Mouse (Mus musculus): ENCODE data around the gene Mypop. TPM values are rescaled to one million over a fixed set of nuclear protein-coding genes. Genes with fewer than 3 reads are reported as not detected.

The Mypop gene
- polyA plus RNA-seq, 1 experiment from 2014 or later: 6.9 TPM

- Histone ChIP-seq H3K27ac (ENCODE audit: low read depth, low read length) (no peak overlapping the region), H3K27me3 (ENCODE audit: control insufficient read depth, insufficient read depth, low read length) (peaks cover 14% of the 10 kb centered on the region; the same call in 1 of the 2 replicates), H3K4me1 (ENCODE audit: control insufficient read depth, insufficient read depth, low read length) (peaks cover 11% of the 10 kb centered on the region), H3K9ac (replicated peaks; ENCODE audit: low read depth, low read length) (no peak overlapping the region), H3K36me3 (ENCODE audit: control insufficient read depth, insufficient read depth, low read length) (no peaks in the 10 kb centered on the region), H3K9me3 (ENCODE audit: control insufficient read depth, low read length) (no peaks in the 10 kb centered on the region), H3K4me2 (ENCODE audit: low read depth, low read length) (no peak overlapping the region), H3K4me3 (ENCODE audit: low read depth, low read length) (no peak overlapping the region)
- WGBS: 65% methylated on average over 18 of the region's 18 CpGs
- ATAC-seq (ENCODE audit: low read depth): no peak
These were observed 31.3 kb downstream of the Mypop start for GRCm38 (mm10) chr7:19022189-19022958.

GRCm38 (mm10) chr7:19023357-19023814, 32.3 kb downstream of the Mypop start, which contains the start of gene Foxa3:
Gene Foxa3, minus strand, starts transcription at chr7:19023538.
- Histone ChIP-seq H3K36me3 (ENCODE audit: control insufficient read depth, insufficient read depth, low read length) (no peaks in the 10 kb centered on the region), H3K27ac (ENCODE audit: low read depth, low read length) (peak within 1 kb of the TSS; percentile 57), H3K9me3 (ENCODE audit: control insufficient read depth, low read length) (no peaks in the 10 kb centered on the region), H3K4me2 (ENCODE audit: low read depth, low read length) (peak within 1 kb of the TSS; percentile 11; the same call in 1 of the 2 replicates), H3K4me1 (ENCODE audit: control insufficient read depth, insufficient read depth, low read length) (peaks cover 11% of the 10 kb centered on the region), H3K27me3 (ENCODE audit: control insufficient read depth, insufficient read depth, low read length) (peaks cover 14% of the 10 kb centered on the region; the same call in 1 of the 2 replicates), H3K9ac (replicated peaks; ENCODE audit: low read depth, low read length) (peak within 1 kb of the TSS; percentile 85), H3K4me3 (ENCODE audit: low read depth, low read length) (peak within 1 kb of the TSS; percentile 78)
- ATAC-seq (ENCODE audit: low read depth): peak; percentile 36
- 3% methylated on average over 30 of the region's 30 CpGs for WGBS

GRCm38 (mm10) chr7:19024096-19024506, 33.1 kb downstream of the Mypop start, which contains the start of gene Sympk:
Gene Sympk, plus strand, starts transcription at chr7:19024377.
- Histone ChIP-seq H3K9ac (replicated peaks; ENCODE audit: low read depth, low read length) (peak within 1 kb of the TSS; percentile 85), H3K27ac (ENCODE audit: low read depth, low read length) (peak within 1 kb of the TSS; percentile 57), H3K4me2 (ENCODE audit: low read depth, low read length) (peak within 1 kb of the TSS; percentile 88), H3K4me3 (ENCODE audit: low read depth, low read length) (peak within 1 kb of the TSS; percentile 78), H3K27me3 (ENCODE audit: control insufficient read depth, insufficient read depth, low read length) (peaks cover 14% of the 10 kb centered on the region; the same call in 1 of the 2 replicates), H3K4me1 (ENCODE audit: control insufficient read depth, insufficient read depth, low read length) (peaks cover 11% of the 10 kb centered on the region), H3K36me3 (ENCODE audit: control insufficient read depth, insufficient read depth, low read length) (peaks cover 4% of the 10 kb centered on the region), H3K9me3 (ENCODE audit: control insufficient read depth, low read length) (no peaks in the 10 kb centered on the region)
- under 1% methylated on average over 45 of the region's 50 CpGs for WGBS
- ATAC-seq (ENCODE audit: low read depth): peak; percentile 95

- Histone ChIP-seq H3K9me3 (ENCODE audit: control insufficient read depth, low read length) (no peaks in the 10 kb centered on the region), H3K9ac (replicated peaks; ENCODE audit: low read depth, low read length) (peak overlapping the region; percentile 85), H3K4me3 (ENCODE audit: low read depth, low read length) (peak overlapping the region; percentile 78), H3K36me3 (ENCODE audit: control insufficient read depth, insufficient read depth, low read length) (peaks cover 11% of the 10 kb centered on the region), H3K27ac (ENCODE audit: low read depth, low read length) (peak overlapping the region; percentile 57), H3K27me3 (ENCODE audit: control insufficient read depth, insufficient read depth, low read length) (peaks cover 14% of the 10 kb centered on the region; the same call in 1 of the 2 replicates), H3K4me2 (ENCODE audit: low read depth, low read length) (peak overlapping the region; percentile 88), H3K4me1 (ENCODE audit: control insufficient read depth, insufficient read depth, low read length) (peaks cover 11% of the 10 kb centered on the region)
- peak; percentile 62 for ATAC-seq (ENCODE audit: low read depth)
- 2% methylated on average over 21 of the region's 36 CpGs for WGBS
These were observed 33.7 kb downstream of the Mypop start for GRCm38 (mm10) chr7:19024581-19025255.

- H3K9me3 ChIP-seq (ENCODE audit: control insufficient read depth, low read length): no peaks in the 10 kb centered on the region
- H3K27me3 ChIP-seq (ENCODE audit: control insufficient read depth, insufficient read depth, low read length): peaks cover 8% of the 10 kb centered on the region; the same call in 1 of the 2 replicates
- no peak overlapping the region for H3K4me3 ChIP-seq (ENCODE audit: low read depth, low read length)
- peaks cover 11% of the 10 kb centered on the region for H3K4me1 ChIP-seq (ENCODE audit: control insufficient read depth, insufficient read depth, low read length)
- no peak overlapping the region for H3K27ac ChIP-seq (ENCODE audit: low read depth, low read length)
- H3K36me3 ChIP-seq (ENCODE audit: control insufficient read depth, insufficient read depth, low read length): peaks cover 30% of the 10 kb centered on the region
- no peak overlapping the region for H3K9ac ChIP-seq (replicated peaks; ENCODE audit: low read depth, low read length)
- ATAC-seq (ENCODE audit: low read depth): no peak
- H3K4me2 ChIP-seq (ENCODE audit: low read depth, low read length): no peak overlapping the region
These were observed 37.0 kb downstream of the Mypop start for GRCm38 (mm10) chr7:19028067-19028466.

- peak; percentile 22; the same call in 1 of the 2 replicates for ATAC-seq (ENCODE audit: low read depth)
- 64% methylated on average over 6 of the region's 6 CpGs for WGBS
These were observed 38.1 kb downstream of the Mypop start for GRCm38 (mm10) chr7:19029084-19029653.

GRCm38 (mm10) chr7:19031641-19032040, 40.6 kb downstream of the Mypop start:
- 30% methylated on average over 4 of the region's 4 CpGs for WGBS

More at GRCm38 (mm10) chr7:19029084-19029653, 38.1 kb downstream of the Mypop start:
- no peak overlapping the region for H3K4me2 ChIP-seq (ENCODE audit: low read depth, low read length)
- no peaks in the 10 kb centered on the region for H3K27me3 ChIP-seq (ENCODE audit: control insufficient read depth, insufficient read depth, low read length)
- peaks cover 11% of the 10 kb centered on the region for H3K4me1 ChIP-seq (ENCODE audit: control insufficient read depth, insufficient read depth, low read length)
- peaks cover 34% of the 10 kb centered on the region for H3K36me3 ChIP-seq (ENCODE audit: control insufficient read depth, insufficient read depth, low read length)
- H3K9me3 ChIP-seq (ENCODE audit: control insufficient read depth, low read length): no peaks in the 10 kb centered on the region
- no peak overlapping the region for H3K4me3 ChIP-seq (ENCODE audit: low read depth, low read length)
- H3K9ac ChIP-seq (replicated peaks; ENCODE audit: low read depth, low read length): no peak overlapping the region
- H3K27ac ChIP-seq (ENCODE audit: low read depth, low read length): no peak overlapping the region

GRCm38 (mm10) chr7:19044616-19045015, 53.6 kb downstream of the Mypop start:
- WGBS: 98% methylated on average over 6 of the region's 6 CpGs
- H3K27me3 ChIP-seq (ENCODE audit: control insufficient read depth, insufficient read depth, low read length): no peaks in the 10 kb centered on the region
- ATAC-seq (ENCODE audit: low read depth): no peak
- H3K9me3 ChIP-seq (ENCODE audit: control insufficient read depth, low read length): no peaks in the 10 kb centered on the region
- H3K4me3 ChIP-seq (ENCODE audit: low read depth, low read length): no peak overlapping the region
- no peak overlapping the region for H3K4me2 ChIP-seq (ENCODE audit: low read depth, low read length)
- no peak overlapping the region for H3K27ac ChIP-seq (ENCODE audit: low read depth, low read length)
- H3K4me1 ChIP-seq (ENCODE audit: control insufficient read depth, insufficient read depth, low read length): no peaks in the 10 kb centered on the region
- H3K9ac ChIP-seq (replicated peaks; ENCODE audit: low read depth, low read length): no peak overlapping the region
- H3K36me3 ChIP-seq (ENCODE audit: control insufficient read depth, insufficient read depth, low read length): peaks cover 80% of the 10 kb centered on the region

More at GRCm38 (mm10) chr7:19031641-19032040, 40.6 kb downstream of the Mypop start:
- Histone ChIP-seq H3K9ac (replicated peaks; ENCODE audit: low read depth, low read length) (no peak overlapping the region), H3K4me3 (ENCODE audit: low read depth, low read length) (no peak overlapping the region), H3K9me3 (ENCODE audit: control insufficient read depth, low read length) (no peaks in the 10 kb centered on the region), H3K4me1 (ENCODE audit: control insufficient read depth, insufficient read depth, low read length) (no peaks in the 10 kb centered on the region), H3K36me3 (ENCODE audit: control insufficient read depth, insufficient read depth, low read length) (peaks cover 50% of the 10 kb centered on the region), H3K27me3 (ENCODE audit: control insufficient read depth, insufficient read depth, low read length) (no peaks in the 10 kb centered on the region), H3K27ac (ENCODE audit: low read depth, low read length) (no peak overlapping the region), H3K4me2 (ENCODE audit: low read depth, low read length) (no peak overlapping the region)
- no peak for ATAC-seq (ENCODE audit: low read depth)
